Mouse (Mus musculus): ENCODE measurements at regions not wholly inside any gene's neighbourhood (a gene's known extent, or its start where the extent isn't known, plus 50 kb on each side); places are given as distances from the start of the nearest gene placed in this dataset.

DNA sequence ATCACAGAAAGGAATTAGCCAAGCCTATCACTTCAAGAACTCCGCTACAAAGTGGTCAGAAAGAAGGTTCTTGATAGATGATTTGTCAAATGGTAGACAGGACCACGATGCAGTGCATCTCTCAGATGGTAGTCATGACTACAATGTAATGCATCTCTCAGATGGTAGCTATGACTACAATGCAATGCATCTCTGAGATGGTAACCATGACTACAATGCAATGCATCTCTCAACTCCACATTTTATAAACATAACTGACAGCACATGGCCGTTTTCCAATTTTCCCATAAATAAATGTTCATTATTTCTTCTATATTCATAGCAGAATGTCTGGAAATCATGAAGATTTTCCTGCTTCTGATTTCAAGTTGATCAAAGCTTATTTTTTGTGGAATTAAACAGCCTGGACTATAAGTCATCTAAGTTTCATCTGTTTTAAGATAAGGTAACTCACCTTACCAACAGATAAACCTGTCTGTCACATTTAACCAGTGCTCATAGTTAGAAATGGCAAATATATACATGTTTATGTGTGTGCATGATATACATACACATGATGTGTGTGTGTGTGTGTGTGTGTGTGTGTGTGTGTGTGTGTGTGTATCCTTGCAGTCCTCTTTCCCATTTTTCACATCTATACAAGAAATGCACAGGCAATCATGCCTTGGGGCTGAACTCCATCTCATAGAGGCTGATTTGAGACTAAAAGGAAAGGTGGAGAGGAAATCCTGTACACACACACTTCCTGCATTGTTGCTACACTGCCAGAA is 122.4 kb downstream of the Phf3 start:
- ATAC-seq (replicated peaks; ENCODE audit: low FRiP score, low read depth): no peak
- TF ChIP-seq CTCF (IDR thresholded peaks at IDR 0.05; ENCODE audit: low read depth): no peak
- no peak overlapping the region for H3K4me2 ChIP-seq (ENCODE audit: low read length)
- H3K27ac ChIP-seq: no peak overlapping the region
- H3K36me3 ChIP-seq (ENCODE audit: insufficient read depth, low read length): no peaks in the 10 kb centered on the region
- no peaks in the 10 kb centered on the region for H3K4me1 ChIP-seq (replicated peaks; ENCODE audit: insufficient read depth, low read length)
- H3K9me3 ChIP-seq (replicated peaks; ENCODE audit: low read length): no peaks in the 10 kb centered on the region
- no peaks in the 10 kb centered on the region for H3K27me3 ChIP-seq (ENCODE audit: insufficient read depth, low read length)
- no peak for DNase-seq (ENCODE audit: low spot score)
- H3K9ac ChIP-seq (ENCODE audit: low read depth, low read length): no peak overlapping the region
- no peak overlapping the region for H3K4me3 ChIP-seq (replicated peaks; ENCODE audit: low read depth, low read length)
- WGBS: 65% methylated on average over 3 of the region's 3 CpGs

DNA sequence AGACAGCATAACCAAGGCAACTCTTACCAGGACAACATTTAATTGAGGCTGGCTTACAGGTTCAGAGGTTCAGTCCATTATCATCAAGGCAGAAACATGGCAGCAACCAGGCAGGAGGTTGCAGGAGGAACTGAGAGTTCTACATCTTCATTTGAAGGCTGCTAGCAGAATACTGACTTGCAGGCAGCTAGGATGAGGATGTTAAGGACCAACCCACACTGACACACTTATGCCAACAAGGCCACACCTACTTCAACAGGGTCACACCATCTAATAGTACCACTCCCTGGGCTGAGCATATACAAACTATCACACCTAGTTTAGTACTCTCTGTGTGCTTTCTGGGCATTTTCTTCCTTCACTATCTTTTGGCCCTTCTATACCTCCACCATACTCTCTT is 131.8 kb downstream of the Phf3 start:
- ATAC-seq (replicated peaks; ENCODE audit: low FRiP score, low read depth): no peak
- no peak overlapping the region for H3K9ac ChIP-seq (ENCODE audit: low read depth, low read length)
- no peak overlapping the region for H3K27ac ChIP-seq
- no peak for TF ChIP-seq CTCF (IDR thresholded peaks at IDR 0.05; ENCODE audit: low read depth)
- DNase-seq (ENCODE audit: low spot score): no peak
- H3K4me3 ChIP-seq (replicated peaks; ENCODE audit: low read depth, low read length): no peak overlapping the region
- no peaks in the 10 kb centered on the region for H3K9me3 ChIP-seq (replicated peaks; ENCODE audit: low read length)
- H3K4me1 ChIP-seq (replicated peaks; ENCODE audit: insufficient read depth, low read length): no peaks in the 10 kb centered on the region
- H3K27me3 ChIP-seq (ENCODE audit: insufficient read depth, low read length): no peaks in the 10 kb centered on the region
- no peaks in the 10 kb centered on the region for H3K36me3 ChIP-seq (ENCODE audit: insufficient read depth, low read length)
- no peak overlapping the region for H3K4me2 ChIP-seq (ENCODE audit: low read length)

DNA sequence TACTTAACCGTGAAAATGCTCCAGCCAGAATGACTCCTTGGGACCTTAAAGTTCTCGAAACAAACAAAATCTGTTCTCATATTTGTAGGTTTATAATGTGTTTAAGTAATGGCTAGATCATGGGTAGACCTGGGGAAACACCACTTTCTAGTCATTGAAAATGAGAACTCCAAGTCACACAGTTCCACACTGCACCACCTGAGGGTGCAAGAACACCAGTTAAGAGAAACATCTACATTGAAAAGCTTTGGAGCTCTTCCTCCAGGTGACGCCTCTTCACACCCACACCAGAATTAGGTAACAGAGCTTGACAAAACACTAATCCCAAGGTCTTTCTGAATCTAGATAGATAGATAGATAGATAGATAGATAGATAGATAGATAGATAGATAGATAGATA is 132.9 kb downstream of the Phf3 start:
- no peak overlapping the region for H3K9ac ChIP-seq (ENCODE audit: low read depth, low read length)
- ATAC-seq (replicated peaks; ENCODE audit: low FRiP score, low read depth): no peak
- no peaks in the 10 kb centered on the region for H3K4me1 ChIP-seq (replicated peaks; ENCODE audit: insufficient read depth, low read length)
- H3K27ac ChIP-seq: no peak overlapping the region
- no peak overlapping the region for H3K4me2 ChIP-seq (ENCODE audit: low read length)
- H3K9me3 ChIP-seq (replicated peaks; ENCODE audit: low read length): no peaks in the 10 kb centered on the region
- 57% methylated on average over 3 of the region's 3 CpGs for WGBS
- H3K36me3 ChIP-seq (ENCODE audit: insufficient read depth, low read length): no peaks in the 10 kb centered on the region
- no peak overlapping the region for H3K4me3 ChIP-seq (replicated peaks; ENCODE audit: low read depth, low read length)
- no peaks in the 10 kb centered on the region for H3K27me3 ChIP-seq (ENCODE audit: insufficient read depth, low read length)
- TF ChIP-seq CTCF (IDR thresholded peaks at IDR 0.05; ENCODE audit: low read depth): peak; percentile 74
- peak; percentile 46 for DNase-seq (ENCODE audit: low spot score)

DNA sequence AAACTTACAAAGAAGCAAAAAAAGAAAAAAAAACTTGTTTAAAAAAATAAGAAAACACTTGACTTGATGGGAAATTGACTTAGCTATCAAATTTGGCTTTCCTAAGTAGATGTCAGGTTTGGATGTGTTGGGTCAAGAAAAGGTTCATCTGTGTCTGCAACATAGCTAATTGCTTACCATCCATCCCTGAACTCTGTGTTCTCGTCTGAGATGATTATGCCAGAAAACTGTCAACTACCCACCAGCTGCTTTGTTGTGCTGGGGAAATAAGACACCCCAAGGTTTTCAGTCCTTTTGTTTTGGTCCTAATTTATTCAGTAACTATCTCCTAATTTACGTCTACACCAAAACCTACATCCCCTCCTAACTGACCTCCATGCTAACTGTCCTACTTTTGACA is 152.2 kb downstream of the Phf3 start:
- WGBS: 41% methylated on average over 2 of the region's 2 CpGs

DNA sequence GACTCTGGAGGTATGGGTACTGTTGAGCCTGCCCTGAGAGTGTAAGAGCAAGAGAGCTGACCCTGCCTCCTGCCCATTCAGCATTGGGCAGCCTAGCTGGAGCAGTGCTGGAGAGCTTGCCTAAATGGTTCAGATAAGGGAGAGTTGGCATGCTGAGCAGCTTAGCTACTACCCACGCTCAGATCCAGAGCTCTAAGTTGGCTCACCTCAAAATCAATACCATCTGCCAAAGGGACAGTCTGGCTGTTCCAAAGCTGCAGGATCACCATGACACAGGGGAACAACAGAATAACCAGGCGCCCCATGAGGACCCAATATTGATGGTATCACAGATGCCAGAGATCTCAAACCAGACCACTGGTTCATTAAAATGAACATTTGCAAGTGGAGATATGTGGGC is 152.9 kb downstream of the Phf3 start:
- Histone ChIP-seq H3K9me3 (replicated peaks; ENCODE audit: low read length) (no peaks in the 10 kb centered on the region), H3K9ac (ENCODE audit: low read depth, low read length) (no peak overlapping the region), H3K36me3 (ENCODE audit: insufficient read depth, low read length) (no peaks in the 10 kb centered on the region), H3K4me1 (replicated peaks; ENCODE audit: insufficient read depth, low read length) (no peaks in the 10 kb centered on the region), H3K27me3 (ENCODE audit: insufficient read depth, low read length) (no peaks in the 10 kb centered on the region), H3K4me3 (replicated peaks; ENCODE audit: low read depth, low read length) (no peak overlapping the region), H3K27ac (no peak overlapping the region), H3K4me2 (ENCODE audit: low read length) (no peak overlapping the region)
- ATAC-seq (replicated peaks; ENCODE audit: low FRiP score, low read depth) (no peak), DNase-seq (ENCODE audit: low spot score) (no peak)
- no peak for TF ChIP-seq CTCF (IDR thresholded peaks at IDR 0.05; ENCODE audit: low read depth)
- WGBS: 87% methylated on average over 2 of the region's 2 CpGs

More for the DNA sequence above, 152.2 kb downstream of the Phf3 start:
- Histone ChIP-seq H3K36me3 (ENCODE audit: insufficient read depth, low read length) (no peaks in the 10 kb centered on the region), H3K4me1 (replicated peaks; ENCODE audit: insufficient read depth, low read length) (no peaks in the 10 kb centered on the region), H3K9ac (ENCODE audit: low read depth, low read length) (no peak overlapping the region), H3K27ac (no peak overlapping the region), H3K4me2 (ENCODE audit: low read length) (no peak overlapping the region), H3K27me3 (ENCODE audit: insufficient read depth, low read length) (no peaks in the 10 kb centered on the region), H3K4me3 (replicated peaks; ENCODE audit: low read depth, low read length) (no peak overlapping the region), H3K9me3 (replicated peaks; ENCODE audit: low read length) (no peaks in the 10 kb centered on the region)
- no peak for ATAC-seq (replicated peaks; ENCODE audit: low FRiP score, low read depth)
- TF ChIP-seq CTCF (IDR thresholded peaks at IDR 0.05; ENCODE audit: low read depth): no peak
- no peak for DNase-seq (ENCODE audit: low spot score)

DNA sequence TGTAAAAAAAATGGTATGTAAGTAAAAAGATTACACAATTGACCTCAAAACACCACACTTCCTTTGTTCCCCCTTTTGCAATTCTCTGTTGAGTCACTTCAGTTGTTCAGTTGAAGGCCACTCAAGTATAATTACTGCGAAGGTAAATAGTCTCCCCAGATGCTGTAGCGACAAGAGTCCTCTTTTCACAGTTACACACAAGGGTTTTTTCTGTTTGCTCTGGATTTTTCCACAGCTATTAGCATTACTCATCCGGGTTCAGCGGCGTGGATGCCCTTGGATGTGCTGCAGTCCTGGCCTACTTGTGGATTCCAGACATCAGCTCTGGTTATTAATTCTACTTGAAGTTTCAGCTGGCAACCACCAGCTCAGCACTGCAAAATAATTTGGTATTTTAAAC is 155.1 kb downstream of the Phf3 start:
- no peak overlapping the region for H3K4me3 ChIP-seq (replicated peaks; ENCODE audit: low read depth, low read length)
- no peak overlapping the region for H3K9ac ChIP-seq (ENCODE audit: low read depth, low read length)
- no peak for TF ChIP-seq CTCF (IDR thresholded peaks at IDR 0.05; ENCODE audit: low read depth)
- no peaks in the 10 kb centered on the region for H3K27me3 ChIP-seq (ENCODE audit: insufficient read depth, low read length)
- H3K4me2 ChIP-seq (ENCODE audit: low read length): no peak overlapping the region
- no peak overlapping the region for H3K27ac ChIP-seq
- DNase-seq (ENCODE audit: low spot score) (no peak), ATAC-seq (replicated peaks; ENCODE audit: low FRiP score, low read depth) (no peak)
- H3K36me3 ChIP-seq (ENCODE audit: insufficient read depth, low read length): no peaks in the 10 kb centered on the region
- 80% methylated on average over 5 of the region's 5 CpGs for WGBS
- no peaks in the 10 kb centered on the region for H3K4me1 ChIP-seq (replicated peaks; ENCODE audit: insufficient read depth, low read length)
- H3K9me3 ChIP-seq (replicated peaks; ENCODE audit: low read length): no peaks in the 10 kb centered on the region

DNA sequence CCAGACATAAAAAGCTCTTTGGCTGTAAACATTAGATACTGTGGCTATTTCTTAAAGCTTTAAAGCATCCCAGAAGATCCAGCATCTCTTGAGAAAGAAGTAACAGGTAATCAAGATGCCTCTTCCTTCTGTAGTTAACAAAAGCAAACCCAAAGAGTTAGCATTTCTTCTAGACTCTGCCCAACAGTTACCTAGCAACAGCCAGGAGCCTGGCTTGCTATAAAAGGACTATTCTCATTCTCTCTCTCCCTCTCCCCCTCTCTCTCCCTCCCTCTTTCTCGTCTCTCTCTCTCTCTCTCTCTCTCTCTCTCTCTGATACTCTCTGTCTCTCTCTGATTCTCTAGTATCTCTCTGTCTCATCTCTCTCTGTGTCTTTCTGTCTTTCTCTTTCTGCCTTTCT is 157.4 kb downstream of the Phf3 start:
- DNase-seq (ENCODE audit: low spot score) (no peak), ATAC-seq (replicated peaks; ENCODE audit: low FRiP score, low read depth) (no peak)
- Histone ChIP-seq H3K4me3 (replicated peaks; ENCODE audit: low read depth, low read length) (no peak overlapping the region), H3K9me3 (replicated peaks; ENCODE audit: low read length) (no peaks in the 10 kb centered on the region), H3K4me1 (replicated peaks; ENCODE audit: insufficient read depth, low read length) (no peaks in the 10 kb centered on the region), H3K9ac (ENCODE audit: low read depth, low read length) (no peak overlapping the region), H3K27ac (no peak overlapping the region), H3K4me2 (ENCODE audit: low read length) (no peak overlapping the region), H3K27me3 (ENCODE audit: insufficient read depth, low read length) (no peaks in the 10 kb centered on the region), H3K36me3 (ENCODE audit: insufficient read depth, low read length) (no peaks in the 10 kb centered on the region)
- TF ChIP-seq CTCF (IDR thresholded peaks at IDR 0.05; ENCODE audit: low read depth): no peak
- whole genome bisulfite sequencing: 0% methylated on average over 1 of the region's 1 CpGs
